Mouse (Mus musculus) kidney, adult 2 months (tissue): ENCODE results near the gene Pla2g5. TPM values are rescaled to one million over a fixed set of nuclear protein-coding genes. Genes with fewer than 3 reads are reported as not detected.
A peak's percentile ranks its signal among the peaks of the same experiment; 100 is the strongest.

Experiments
- DNase-seq: peaks from one replicate; pipeline ENCODE4 v3.0.0; 2021
- H3K27ac ChIP-seq: fragments of 200-500 bp; 2 replicates; pipeline ENCODE4 v1.5.1; 2012; ENCODE audit warnings: low read depth, low read length, control low read depth, inconsistent platforms; ENCODE audit not compliant: insufficient read depth
- H3K27me3 ChIP-seq: fragments of 200-500 bp; replicated peaks from 2 replicates; pipeline ENCODE4 v1.6.1; 2012; ENCODE audit warnings: mild to moderate bottlenecking, moderate library complexity, low read length, inconsistent platforms; ENCODE audit not compliant: control insufficient read depth, insufficient read depth
- H3K36me3 ChIP-seq: fragments of 200-500 bp; 2 replicates; pipeline ENCODE4 v1.6.1; 2012; ENCODE audit warnings: mild to moderate bottlenecking, moderate library complexity, low read length, inconsistent platforms; ENCODE audit not compliant: control insufficient read depth, insufficient read depth
- H3K4me1 ChIP-seq: fragments of 200-500 bp; 2 replicates; pipeline ENCODE4 v1.6.1; 2011; ENCODE audit warnings: low read length; ENCODE audit not compliant: control insufficient read depth, insufficient read depth
- H3K4me3 ChIP-seq: fragments of 200-500 bp; 2 replicates; pipeline ENCODE4 v1.5.1; 2011; ENCODE audit warnings: mild to moderate bottlenecking, low read depth, low read length, control low read depth; ENCODE audit not compliant: insufficient read depth
- CTCF ChIP-seq: fragments of 200-500 bp; conservative IDR thresholded peaks from 2 replicates; pipeline ENCODE4 v1.5.1; 2011; ENCODE audit warnings: low read depth, mild to moderate bottlenecking, control low read depth, low read length, moderate library complexity, mixed read lengths; ENCODE audit not compliant: insufficient read depth, insufficient read length
- POLR2A ChIP-seq: fragments of 200-500 bp; IDR thresholded peaks from one replicate; pipeline ENCODE4 v1.6.1; 2011; ENCODE audit warnings: low read depth, low read length, control low read depth
- WGBS: fragments of 180-500 bp; shearing (Covaris S2); methylation state at CpG from one replicate; pipeline ENCODE4 v1.1.7; 2018; 5-methylcytosine and 5-hydroxymethylcytosine counted together
- polyA plus RNA-seq: library from polyadenylated mRNA; depleted of rRNA; stranded (reverse); fragments of >200 nt; gene quantifications from 2 replicates; pipeline ENCODE4 v1.2.3, GENCODE M21; 2012

Gene Pla2g5
- polyA plus RNA-seq, 1 experiment = 63.0 TPM

- TF ChIP-seq CTCF (no peak), POLR2A (no peak)
- H3K4me3 ChIP-seq = no peak overlapping the region
- no peak overlapping the region for H3K27ac ChIP-seq
- H3K4me1 ChIP-seq = no peaks in the 10 kb centered on the region
- 77% methylated on average over 10 of the region's 10 CpGs for WGBS
- no peaks in the 10 kb centered on the region for H3K36me3 ChIP-seq
- DNase-seq = no peak
- H3K27me3 ChIP-seq = no peaks in the 10 kb centered on the region
These were observed 5.7 kb downstream of the Pla2g5 start for GRCm38 (mm10) chr4:138857576-138857975.

GRCm38 (mm10) chr4:138856491-138856890 is 6.8 kb downstream of the Pla2g5 start:
- DNase-seq = peak; percentile 77
- Histone ChIP-seq H3K4me1 (no peaks in the 10 kb centered on the region), H3K4me3 (no peak overlapping the region), H3K27ac (no peak overlapping the region), H3K27me3 (no peaks in the 10 kb centered on the region), H3K36me3 (no peaks in the 10 kb centered on the region)
- TF ChIP-seq CTCF = peak; percentile 93; the same call in 1 of the 2 replicates
- TF ChIP-seq POLR2A = no peak
- WGBS = 17% methylated on average over 7 of the region's 7 CpGs

GRCm38 (mm10) chr4:138855092-138855632 is 8.1 kb downstream of the Pla2g5 start:
- TF ChIP-seq CTCF = no peak
- TF ChIP-seq POLR2A = no peak
- Histone ChIP-seq H3K36me3 (no peaks in the 10 kb centered on the region), H3K4me1 (no peaks in the 10 kb centered on the region), H3K27me3 (no peaks in the 10 kb centered on the region), H3K4me3 (no peak overlapping the region), H3K27ac (no peak overlapping the region)
- 83% methylated on average over 9 of the region's 9 CpGs for WGBS
- no peak for DNase-seq

- no peaks in the 10 kb centered on the region for H3K4me1 ChIP-seq
- no peak for DNase-seq
- H3K27me3 ChIP-seq = no peaks in the 10 kb centered on the region
- no peaks in the 10 kb centered on the region for H3K36me3 ChIP-seq
- H3K27ac ChIP-seq = no peak overlapping the region
- no peak overlapping the region for H3K4me3 ChIP-seq
- TF ChIP-seq CTCF (no peak), POLR2A (no peak)
- 73% methylated on average over 6 of the region's 6 CpGs for WGBS
These were observed 10.3 kb downstream of the Pla2g5 start for GRCm38 (mm10) chr4:138852961-138853360.

GRCm38 (mm10) chr4:138851463-138851862 is 11.8 kb downstream of the Pla2g5 start:
- Histone ChIP-seq H3K27ac (no peak overlapping the region), H3K27me3 (no peaks in the 10 kb centered on the region), H3K36me3 (no peaks in the 10 kb centered on the region), H3K4me3 (no peak overlapping the region), H3K4me1 (no peaks in the 10 kb centered on the region)
- TF ChIP-seq CTCF = peak; percentile 100
- TF ChIP-seq POLR2A = no peak
- peak; percentile 65 for DNase-seq
- WGBS = 1% methylated on average over 4 of the region's 4 CpGs

GRCm38 (mm10) chr4:138841386-138841785 is 21.9 kb downstream of the Pla2g5 start:
- Histone ChIP-seq H3K27ac (no peak overlapping the region), H3K4me1 (no peaks in the 10 kb centered on the region), H3K27me3 (no peaks in the 10 kb centered on the region), H3K4me3 (no peak overlapping the region), H3K36me3 (no peaks in the 10 kb centered on the region)
- peak; percentile 55 for DNase-seq
- WGBS = 78% methylated on average over 7 of the region's 7 CpGs
- no peak for TF ChIP-seq POLR2A
- TF ChIP-seq CTCF = no peak

GRCm38 (mm10) chr4:138840726-138841125 is 22.6 kb downstream of the Pla2g5 start:
- H3K27me3 ChIP-seq = no peaks in the 10 kb centered on the region
- H3K4me1 ChIP-seq = no peaks in the 10 kb centered on the region
- H3K36me3 ChIP-seq = no peaks in the 10 kb centered on the region
- 83% methylated on average over 8 of the region's 8 CpGs for WGBS
- no peak overlapping the region for H3K4me3 ChIP-seq
- DNase-seq = peak; percentile 47
- TF ChIP-seq CTCF (no peak), POLR2A (no peak)
- H3K27ac ChIP-seq = no peak overlapping the region

GRCm38 (mm10) chr4:138839806-138840205 is 23.5 kb downstream of the Pla2g5 start:
- WGBS = 71% methylated on average over 6 of the region's 6 CpGs
- Histone ChIP-seq H3K27ac (no peak overlapping the region), H3K4me1 (no peaks in the 10 kb centered on the region), H3K4me3 (no peak overlapping the region), H3K27me3 (no peaks in the 10 kb centered on the region), H3K36me3 (no peaks in the 10 kb centered on the region)
- DNase-seq = no peak
- TF ChIP-seq CTCF (no peak), POLR2A (no peak)
